In the genomic region with DNA sequence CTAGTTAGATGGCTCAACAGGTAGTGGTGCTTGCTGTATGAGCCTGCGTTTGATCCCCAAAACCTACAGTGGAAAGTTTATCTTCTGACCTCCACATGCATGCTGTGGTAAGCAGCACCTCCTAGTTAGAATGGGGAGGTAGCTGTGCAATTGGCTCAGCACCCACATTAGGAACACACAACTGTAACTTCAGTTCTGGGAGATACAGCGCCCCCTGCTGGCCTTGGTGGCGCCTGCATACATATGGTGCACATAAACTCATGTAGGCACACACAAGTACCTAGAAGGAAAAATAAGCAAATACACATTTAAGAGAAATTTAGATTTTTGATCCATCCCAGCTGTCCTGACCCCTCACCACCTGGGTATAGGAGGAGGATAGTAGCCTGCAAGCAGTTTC, we compare ENCODE assay signal across 20 mouse cellular contexts. TPM values are rescaled to one million over a fixed set of nuclear protein-coding genes. Genes with fewer than 3 reads are reported as not detected.
A peak's percentile ranks its signal among the peaks of the same experiment; 100 is the strongest.
DNase-seq lines count a peak whose midpoint lies in the region; ATAC-seq and TF ChIP-seq lines count a peak whose summit lies in the region.
"Had no signal": no experiment of that assay in that cellular context is flagged by ENCODE, and none has a peak within 500 bp of the region (broad histone marks: within the 10 kb centered on the region; RNA-seq: fewer than 3 reads in every experiment).

No protein-coding gene starts in this region.

- H3K4me2 ChIP-seq in forebrain, postnatal 0 days (ENCODE audit: low read depth): no peak overlapping the region
- no peak overlapping the region for H3K4me2 ChIP-seq in forebrain, embryonic 16.5 days (ENCODE audit: low read length)
- H3K4me2 ChIP-seq in CH12.LX (ENCODE audit: insufficient read depth, low read depth, poor library complexity, severe bottlenecking): no peak overlapping the region
- H3K4me2 ChIP-seq: forebrain, embryonic 13.5 days; hindbrain, embryonic 15.5 days; limb, embryonic 15.5 days had no signal

- no peak for TF ChIP-seq EP300 in CH12.LX (IDR thresholded peaks at IDR 0.05; ENCODE audit: low read length)

- no peaks in the 10 kb centered on the region for H3K27me3 ChIP-seq in forebrain, postnatal 0 days (ENCODE audit: insufficient read depth, low read length)
- H3K27me3 ChIP-seq in forebrain, embryonic 16.5 days (replicated peaks; ENCODE audit: control insufficient read depth, insufficient read depth, low read length): no peaks in the 10 kb centered on the region
- no peaks in the 10 kb centered on the region for H3K27me3 ChIP-seq in CH12.LX (replicated peaks)
- H3K27me3 ChIP-seq: hindbrain, embryonic 15.5 days; limb, embryonic 15.5 days had no signal

- H3K36me3 ChIP-seq in forebrain, postnatal 0 days (ENCODE audit: insufficient read depth): no peaks in the 10 kb centered on the region
- no peaks in the 10 kb centered on the region for H3K36me3 ChIP-seq in forebrain, embryonic 16.5 days (ENCODE audit: control insufficient read depth, insufficient read depth)
- no peaks in the 10 kb centered on the region for H3K36me3 ChIP-seq in CH12.LX (replicated peaks in 1 of 2; ENCODE audit: control insufficient read depth in 1 of 2, insufficient read depth in 1 of 2, low read length in 1 of 2)
- H3K36me3 ChIP-seq: hindbrain, embryonic 15.5 days; limb, embryonic 15.5 days; midbrain, embryonic 10.5 days had no signal

- H3K9ac ChIP-seq in forebrain, postnatal 0 days: no peak overlapping the region
- no peak overlapping the region for H3K9ac ChIP-seq in forebrain, embryonic 16.5 days (replicated peaks; ENCODE audit: low read depth, low read length)
- H3K9ac ChIP-seq in CH12.LX (ENCODE audit: insufficient read depth, low read depth): no peak overlapping the region
- H3K9ac ChIP-seq: forebrain, embryonic 13.5 days; hindbrain, embryonic 15.5 days; limb, embryonic 15.5 days had no signal

- intact Hi-C loops in left cerebral cortex, adult 2 months (cut with DNase I): no loop called here

- dilution Hi-C loops in CH12.LX (cut with MboI; ENCODE audit: extremely low pct_ligation_motif_present, extremely low pct_unique_long_range_greater_than_20kb, low sequenced_read_pairs): no loop called here

- 68% methylated on average over 3 of the region's 3 CpGs for WGBS in forebrain, postnatal 0 days
- WGBS in forebrain, embryonic 16.5 days: 69% methylated on average over 3 of the region's 3 CpGs
- 68% methylated on average over 3 of the region's 3 CpGs for WGBS in bone marrow, adult 2 months

- no peak for TF ChIP-seq RAD21 in CH12.LX (IDR thresholded peaks at IDR 0.05; ENCODE audit: low read depth, low read length)

- H3K4me1 ChIP-seq in forebrain, postnatal 0 days (ENCODE audit: insufficient read depth): no peaks in the 10 kb centered on the region
- peaks cover 10% of the 10 kb centered on the region for H3K4me1 ChIP-seq in forebrain, embryonic 16.5 days (replicated peaks; ENCODE audit: control insufficient read depth, insufficient read depth, low read length)
- peaks cover 0 to 14% of the 10 kb centered on the region in 2 experiments; a peak in 2 of 4 replicates for H3K4me1 ChIP-seq in CH12.LX (ENCODE audit: control insufficient read depth in 1 of 2, insufficient read depth in 2 of 2)
- H3K4me1 ChIP-seq in bone marrow, adult 2 months (ENCODE audit: control insufficient read depth, insufficient read depth, low read length): no peaks in the 10 kb centered on the region; the same call in 1 of the 2 replicates

- TF ChIP-seq POLR2A in CH12.LX (IDR thresholded peaks at IDR 0.05; ENCODE audit: low read depth, low read length): no peak
- no peak for TF ChIP-seq POLR2A in bone marrow, adult 2 months (IDR thresholded peaks at IDR 0.05; ENCODE audit: borderline replicate concordance, control insufficient read depth, low read depth, low read length)

- ATAC-seq in forebrain, postnatal 0 days: no peak
- no peak for ATAC-seq in forebrain, embryonic 16.5 days
- ATAC-seq: forebrain, embryonic 13.5 days had no signal

- no peaks in the 10 kb centered on the region for H3K9me3 ChIP-seq in forebrain, postnatal 0 days (ENCODE audit: low read length)
- no peaks in the 10 kb centered on the region for H3K9me3 ChIP-seq in forebrain, embryonic 16.5 days (ENCODE audit: control insufficient read depth, low read length)
- H3K9me3 ChIP-seq in CH12.LX (replicated peaks; ENCODE audit: low read length): peaks cover 13% of the 10 kb centered on the region
- H3K9me3 ChIP-seq: hindbrain, embryonic 15.5 days; limb, embryonic 15.5 days; midbrain, embryonic 10.5 days had no signal

- H3K27ac ChIP-seq in forebrain, postnatal 0 days (ENCODE audit: low read depth, low read length): no peak overlapping the region
- H3K27ac ChIP-seq in forebrain, embryonic 16.5 days (ENCODE audit: low read length): no peak overlapping the region
- H3K27ac ChIP-seq in left cerebral cortex, adult 2 months: no peak overlapping the region
- H3K27ac ChIP-seq in CH12.LX (ENCODE audit: insufficient read depth, low read depth): no peak overlapping the region
- no peak overlapping the region for H3K27ac ChIP-seq in bone marrow, adult 2 months (ENCODE audit: control insufficient read depth, insufficient read depth, low read depth, low read length, poor library complexity)
- H3K27ac ChIP-seq: forebrain, embryonic 13.5 days; hindbrain, embryonic 15.5 days; limb, embryonic 15.5 days; midbrain, embryonic 10.5 days had no signal

- DNase-seq in forebrain, postnatal 0 days: no peak
- DNase-seq in left cerebral cortex, adult 2 months (ENCODE audit: extremely low spot score in 1 of 2, low spot score in 2 of 2): no peak
- DNase-seq in left cerebral cortex, adult 9 months (ENCODE audit: low spot score in 2 of 2): no peak
- no peak for DNase-seq in CH12.LX (ENCODE audit: extremely low read depth)
- no peak for DNase-seq in heart, adult 18-20 months
- DNase-seq in adrenal gland, adult (ENCODE audit: inconsistent age in 2 of 2, low spot score in 1 of 2): no peak
- DNase-seq: cerebellum, adult 9-10 months; embryo, embryonic 11 days; heart, adult 11 months; heart, postnatal 10 days; layer of hippocampus, adult 9-11 months; lung, postnatal 36 days; right cerebral cortex, adult 18-20 months had no signal

- H3K4me3 ChIP-seq in forebrain, postnatal 0 days (ENCODE audit: low read depth, low read length): no peak overlapping the region
- no peak overlapping the region for H3K4me3 ChIP-seq in forebrain, embryonic 16.5 days (replicated peaks; ENCODE audit: low read length)
- no peak overlapping the region for H3K4me3 ChIP-seq in left cerebral cortex, adult 2 months
- no peak overlapping the region for H3K4me3 ChIP-seq in CH12.LX (replicated peaks in 1 of 3; ENCODE audit: low read depth in 2 of 3, low read length in 2 of 3, poor library complexity in 1 of 3)
- H3K4me3 ChIP-seq in bone marrow, adult 2 months (replicated peaks; ENCODE audit: control insufficient read depth, low read depth, low read length): no peak overlapping the region
- H3K4me3 ChIP-seq: forebrain, embryonic 13.5 days; hindbrain, embryonic 15.5 days; limb, embryonic 15.5 days; midbrain, embryonic 10.5 days had no signal

- in situ Hi-C loops in CH12.LX (cut with MboI; ENCODE audit: low pct_ligation_motif_present, low pct_unique_long_range_greater_than_20kb, low sequenced_read_pairs): no loop called here

- 0 out of 2 replicates have a peak, but pooled peaks have one; percentile 28 for TF ChIP-seq CTCF in forebrain, postnatal 0 days (IDR thresholded peaks at IDR 0.05; ENCODE audit: low read depth)
- TF ChIP-seq CTCF in left cerebral cortex, adult 2 months (IDR thresholded peaks at IDR 0.05): peak; percentile 39
- TF ChIP-seq CTCF in CH12.LX (conservative IDR thresholded peaks at IDR 0.05 in 1 of 2, IDR thresholded peaks at IDR 0.05 in 1 of 2; ENCODE audit: low read depth in 2 of 2, low read length in 2 of 2): peak; percentile 15 to 30; a peak in 2 of 4 replicates
- TF ChIP-seq CTCF in bone marrow, adult 2 months (IDR thresholded peaks at IDR 0.05; ENCODE audit: control insufficient read depth, insufficient read depth, low read length): peak; percentile 3; the same call in 1 of the 2 replicates

- no peaks in the 10 kb centered on the region for H3K79me2 ChIP-seq in CH12.LX (replicated peaks; ENCODE audit: control insufficient read depth, extremely low read depth, insufficient read depth, poor library complexity, severe bottlenecking)

RNA-seq across cellular contexts. Expression of a gene that starts 13.2 kb away (rescaled TPM):
- 32.8 and 40.8 TPM in 2 replicates for total RNA-seq in forebrain, postnatal 0 days (2014; rRNA removed)
- 85.9 and 96.6 TPM in 2 replicates for polyA plus RNA-seq in forebrain, postnatal 0 days (2015; fragmentation: Nextera tagmentation; extraction: Ambion mirVana)
- polyA plus RNA-seq in forebrain, embryonic 16.5 days (2015; fragmentation: Nextera tagmentation; extraction: Ambion mirVana): 85.3 and 101 TPM in 2 replicates
- 100 to 1,000 TPM; 116 to 117 TPM for total RNA-seq in left cerebral cortex, adult 2 months (2021)
- total RNA-seq in CH12.LX (2012; rRNA removed) (236 and 301 TPM in 2 replicates), CH12.LX (2014; rRNA removed) (156 and 161 TPM in 2 replicates)
- polyA plus RNA-seq in CH12.LX (2012; ENCODE audit: insufficient read length, low read depth): 127 and 163 TPM in 2 replicates
- polyA plus RNA-seq in bone marrow, adult 2 months (2011; ENCODE audit: insufficient read depth, insufficient read length, low replicate concordance, missing spikeins): 67.1 and 96.1 TPM in 2 replicates
- total RNA-seq in heart, adult 18-20 months (2021): 10 to 100 TPM; 35.6 to 37.4 TPM

RNA-seq across cellular contexts. Expression of a gene that starts 28.3 kb away (rescaled TPM):
- 28.1 and 31.5 TPM in 2 replicates for total RNA-seq in forebrain, postnatal 0 days (2014; rRNA removed)
- polyA plus RNA-seq in forebrain, postnatal 0 days (2015; fragmentation: Nextera tagmentation; extraction: Ambion mirVana): 12.6 and 19.4 TPM in 2 replicates
- 8.3 and 9.2 TPM in 2 replicates for polyA plus RNA-seq in forebrain, embryonic 16.5 days (2015; fragmentation: Nextera tagmentation; extraction: Ambion mirVana)
- total RNA-seq in left cerebral cortex, adult 2 months (2021): 100 to 1,000 TPM; 319 to 335 TPM
- total RNA-seq in CH12.LX (2012; rRNA removed) (0.71 and 1.7 TPM in 2 replicates), CH12.LX (2014; rRNA removed) (0.38 and 0.59 TPM in 2 replicates)
- 1.7 and 1.8 TPM in 2 replicates for polyA plus RNA-seq in CH12.LX (2012; ENCODE audit: insufficient read length, low read depth)
- polyA plus RNA-seq in bone marrow, adult 2 months (2011; ENCODE audit: insufficient read depth, insufficient read length, low replicate concordance, missing spikeins): not detected in 2 replicates
- 1 to 10 TPM; 1.8 to 2.0 TPM for total RNA-seq in heart, adult 18-20 months (2021)
- total RNA-seq: neutrophil, adult 5-6 weeks had no signal

RNA-seq across cellular contexts. Expression of a gene that starts 50.2 kb away (rescaled TPM):
- total RNA-seq in forebrain, postnatal 0 days (2014; rRNA removed): 91.4 and 106 TPM in 2 replicates
- polyA plus RNA-seq in forebrain, postnatal 0 days (2015; fragmentation: Nextera tagmentation; extraction: Ambion mirVana): 150 and 169 TPM in 2 replicates
- 168 and 176 TPM in 2 replicates for polyA plus RNA-seq in forebrain, embryonic 16.5 days (2015; fragmentation: Nextera tagmentation; extraction: Ambion mirVana)
- total RNA-seq in left cerebral cortex, adult 2 months (2021): 100 to 1,000 TPM; 253 to 265 TPM
- 63.6 and 68.5 TPM in 2 replicates for total RNA-seq in CH12.LX (2012; rRNA removed)
- total RNA-seq in CH12.LX (2014; rRNA removed): 38.5 and 39.9 TPM in 2 replicates
- polyA plus RNA-seq in CH12.LX (2012; ENCODE audit: insufficient read length, low read depth): 154 and 187 TPM in 2 replicates
- 165 and 203 TPM in 2 replicates for polyA plus RNA-seq in bone marrow, adult 2 months (2011; ENCODE audit: insufficient read depth, insufficient read length, low replicate concordance, missing spikeins)
- 100 to 1,000 TPM; 373 to 434 TPM for total RNA-seq in heart, adult 18-20 months (2021)

RNA-seq across cellular contexts. Expression of a gene that starts 57.0 kb away (rescaled TPM):
- 35.9 and 41.7 TPM in 2 replicates for total RNA-seq in forebrain, postnatal 0 days (2014; rRNA removed)
- 40.7 and 45.2 TPM in 2 replicates for polyA plus RNA-seq in forebrain, postnatal 0 days (2015; fragmentation: Nextera tagmentation; extraction: Ambion mirVana)
- polyA plus RNA-seq in forebrain, embryonic 16.5 days (2015; fragmentation: Nextera tagmentation; extraction: Ambion mirVana): 62.9 and 64.3 TPM in 2 replicates
- 10 to 100 TPM; 39.9 to 41.9 TPM for total RNA-seq in left cerebral cortex, adult 2 months (2021)
- 46.7 and 46.8 TPM in 2 replicates for total RNA-seq in CH12.LX (2012; rRNA removed)
- total RNA-seq in CH12.LX (2014; rRNA removed): 41.9 and 46.7 TPM in 2 replicates
- 42.3 and 43.9 TPM in 2 replicates for polyA plus RNA-seq in CH12.LX (2012; ENCODE audit: insufficient read length, low read depth)
- 24.4 and 32.9 TPM in 2 replicates for polyA plus RNA-seq in bone marrow, adult 2 months (2011; ENCODE audit: insufficient read depth, insufficient read length, low replicate concordance, missing spikeins)
- total RNA-seq in heart, adult 18-20 months (2021): 100 to 1,000 TPM; 150 to 174 TPM
